Mouse (Mus musculus) erythroblast, embryonic 14.5 days (primary cell): ENCODE measurements around the gene Cryaa. TPM values are rescaled to one million over a fixed set of nuclear protein-coding genes. Genes with fewer than 3 reads are reported as not detected.

ENCODE experiments used
- H3K27me3 ChIP-seq: 2 replicates; pipeline ENCODE4 v1.6.1; 2012; ENCODE audit warnings: inconsistent platforms; ENCODE audit not compliant: control insufficient read depth
- H3K36me3 ChIP-seq: 2 replicates; pipeline ENCODE4 v1.6.1; 2012; ENCODE audit warnings: mild to moderate bottlenecking, inconsistent platforms; ENCODE audit not compliant: control insufficient read depth
- H3K4me1 ChIP-seq: 2 replicates; pipeline ENCODE4 v1.6.1; 2012; ENCODE audit warnings: inconsistent platforms; ENCODE audit not compliant: control insufficient read depth
- H3K4me3 ChIP-seq: replicated peaks from 2 replicates; pipeline ENCODE3; 2012; ENCODE audit warnings: moderate library complexity, mild to moderate bottlenecking, inconsistent platforms
- H3K9me3 ChIP-seq: 2 replicates; pipeline ENCODE4 v1.6.1; 2012; ENCODE audit warnings: low read length, inconsistent platforms, mixed read lengths; ENCODE audit not compliant: control insufficient read depth
- GATA1 ChIP-seq: IDR thresholded peaks from 2 replicates; pipeline ENCODE4 v1.6.1; 2012; ENCODE audit warnings: low read length, inconsistent platforms, mixed read lengths
- TAL1 ChIP-seq: IDR thresholded peaks from 3 replicates; pipeline ENCODE4 v1.6.1; 2012; ENCODE audit warnings: low read length, inconsistent platforms, mixed read lengths
- polyA plus RNA-seq: library from polyadenylated mRNA; stranded (reverse); fragments of >175 nt; gene quantifications from 2 replicates; pipeline ENCODE4 v1.2.3, GENCODE M21; 2012

The Cryaa gene
- polyA plus RNA-seq, 1 experiment: not detected

DNA sequence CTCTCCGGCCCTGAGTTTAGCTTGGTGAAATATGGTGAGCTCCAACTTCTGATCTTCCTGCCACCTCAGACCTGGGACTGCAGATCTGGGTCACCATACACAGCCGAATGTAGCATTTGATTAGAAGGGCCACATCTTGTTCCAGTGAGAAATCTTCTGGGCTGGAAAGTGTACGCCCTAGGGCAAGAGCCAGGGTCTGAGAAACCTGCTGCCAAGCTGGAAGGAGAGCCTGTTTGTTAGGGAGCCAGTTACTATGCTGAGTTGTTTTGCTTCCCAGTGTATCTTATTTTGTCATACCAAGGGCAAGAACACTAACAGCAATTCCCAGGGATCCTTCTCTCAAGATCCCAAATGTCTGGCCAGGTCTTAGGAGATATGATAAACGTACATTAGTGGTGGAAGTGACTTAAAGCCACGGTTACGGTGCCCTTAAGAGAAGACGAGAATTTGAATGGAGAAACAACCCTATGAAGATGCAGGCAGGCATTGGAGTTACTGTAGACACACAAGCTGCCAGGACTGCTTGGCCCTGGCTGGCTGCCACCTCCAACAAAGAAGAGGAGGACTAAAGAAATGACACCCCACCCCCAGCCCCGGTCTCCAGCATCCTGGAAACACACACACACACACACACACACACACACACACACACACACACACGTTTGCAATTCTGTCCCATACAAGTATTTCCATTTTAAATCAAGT is 39.6 kb upstream of the Cryaa start:
- Histone ChIP-seq H3K4me3 (no peak overlapping the region), H3K36me3 (no peaks in the 10 kb centered on the region), H3K9me3 (peaks cover 3% of the 10 kb centered on the region; the same call in 1 of the 2 replicates), H3K4me1 (peaks cover 8% of the 10 kb centered on the region), H3K27me3 (peaks cover 47% of the 10 kb centered on the region)
- TF ChIP-seq TAL1: no peak
- no peak for TF ChIP-seq GATA1

DNA sequence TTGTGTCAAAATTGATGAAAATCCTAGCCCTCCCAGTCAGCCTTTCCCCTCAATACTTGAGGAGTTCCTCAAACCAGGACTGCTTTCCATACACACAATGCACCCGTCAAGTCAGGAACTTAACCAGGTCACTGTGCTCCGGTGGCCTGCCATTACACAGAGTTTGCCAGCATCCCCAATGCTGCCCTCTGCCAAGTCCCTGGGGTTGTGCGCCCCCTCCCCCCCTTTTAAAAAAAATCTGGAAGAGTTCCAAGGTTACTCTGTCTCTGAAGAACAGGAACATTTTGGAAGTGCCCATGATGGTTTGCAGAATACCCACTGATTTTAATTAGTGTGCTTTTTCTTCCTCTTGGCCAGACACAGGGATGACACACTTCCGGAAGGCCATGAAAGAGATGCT is 38.0 kb upstream of the Cryaa start:
- H3K9me3 ChIP-seq: peaks cover 3% of the 10 kb centered on the region; the same call in 1 of the 2 replicates
- H3K4me1 ChIP-seq: peaks cover 8% of the 10 kb centered on the region
- H3K27me3 ChIP-seq: peaks cover 47% of the 10 kb centered on the region
- no peak for TF ChIP-seq GATA1
- no peak for TF ChIP-seq TAL1
- no peaks in the 10 kb centered on the region for H3K36me3 ChIP-seq
- H3K4me3 ChIP-seq: no peak overlapping the region

DNA sequence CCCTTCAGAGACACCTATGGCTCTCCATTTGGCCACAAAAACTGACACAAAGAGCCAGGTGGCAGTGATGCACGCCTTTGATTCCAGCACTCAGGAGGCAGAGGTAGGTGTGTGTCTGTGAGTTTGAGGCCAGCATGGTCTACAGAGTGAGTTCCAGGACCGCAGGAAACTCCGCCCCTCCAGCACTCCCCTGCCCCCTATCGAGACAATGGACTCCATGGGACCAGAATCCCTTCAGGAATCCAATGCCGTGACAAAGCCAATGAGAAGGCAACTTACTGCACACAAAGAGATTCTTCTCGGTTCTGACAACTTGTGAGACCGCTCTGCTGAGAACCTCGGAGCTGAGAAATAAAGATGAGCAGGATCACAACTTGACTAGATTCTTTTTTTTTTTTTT is 35.3 kb upstream of the Cryaa start:
- Histone ChIP-seq H3K9me3 (peaks cover 2% of the 10 kb centered on the region; the same call in 1 of the 2 replicates), H3K36me3 (peaks cover 15% of the 10 kb centered on the region), H3K4me3 (no peak overlapping the region), H3K27me3 (peaks cover 20% of the 10 kb centered on the region), H3K4me1 (peaks cover 2% of the 10 kb centered on the region)
- TF ChIP-seq GATA1 (no peak), TAL1 (no peak)

DNA sequence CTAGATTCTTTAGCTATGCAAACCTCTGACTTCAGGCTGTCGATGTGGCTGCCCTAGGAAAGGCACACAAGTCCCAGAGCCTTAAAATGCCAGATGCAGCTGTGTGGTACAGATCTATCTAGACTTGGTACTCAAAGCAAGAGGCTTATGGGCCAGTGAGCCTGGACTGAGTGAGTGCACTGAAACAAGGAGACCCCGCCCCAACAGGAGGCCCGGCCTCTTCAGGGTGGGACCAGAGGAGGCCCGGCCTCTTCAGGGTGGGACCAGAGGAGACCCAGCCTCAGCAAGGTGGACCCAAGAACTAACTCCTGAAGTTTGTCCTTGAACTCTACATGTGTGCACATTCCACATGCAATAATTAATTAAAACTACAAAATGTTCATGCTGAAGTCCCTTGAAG is 34.7 kb upstream of the Cryaa start:
- Histone ChIP-seq H3K36me3 (peaks cover 21% of the 10 kb centered on the region), H3K4me1 (no peaks in the 10 kb centered on the region), H3K4me3 (no peak overlapping the region), H3K9me3 (0 out of 2 replicates have a peak, but pooled peaks cover 2% of the 10 kb centered on the region), H3K27me3 (peaks cover 14% of the 10 kb centered on the region)
- TF ChIP-seq GATA1: no peak
- TF ChIP-seq TAL1: no peak

DNA sequence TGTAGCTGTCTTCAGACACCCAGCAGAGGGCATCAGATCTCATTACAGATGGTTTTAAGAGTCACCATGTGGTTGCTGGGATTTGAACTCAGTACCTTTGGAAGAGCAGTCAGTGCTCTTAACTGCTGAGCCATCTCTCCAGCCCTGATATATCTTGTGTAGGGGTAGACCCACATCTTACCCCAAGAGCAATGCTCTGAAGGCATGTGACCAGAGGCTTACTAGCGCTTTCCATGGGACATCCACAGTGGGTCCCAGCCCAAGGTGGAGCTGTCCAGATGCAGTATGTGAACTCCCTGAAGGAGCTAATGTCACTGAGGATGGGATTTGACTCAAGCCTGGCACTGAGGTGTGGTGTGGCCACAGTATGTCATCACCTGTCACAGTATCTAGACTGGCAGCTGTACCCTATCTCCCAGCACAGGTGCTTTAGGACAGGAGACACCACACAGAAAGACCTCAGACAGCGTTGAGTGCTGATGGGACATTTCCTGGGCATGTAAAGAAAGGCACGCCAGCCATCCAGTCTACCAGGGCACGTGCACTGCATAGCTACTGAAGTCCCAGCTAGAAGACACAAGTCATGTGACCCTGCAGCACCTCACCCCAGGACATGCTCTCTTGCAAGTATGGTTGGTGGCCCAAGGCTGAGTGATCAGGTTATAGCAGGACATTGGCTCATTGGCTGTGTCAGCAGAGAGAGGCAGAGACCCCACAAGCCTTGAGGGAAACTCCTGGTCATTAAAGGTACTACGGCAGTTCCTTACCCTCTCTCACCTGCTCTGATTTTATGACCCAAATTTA is 31.2 kb upstream of the Cryaa start:
- Histone ChIP-seq H3K4me3 (no peak overlapping the region), H3K9me3 (0 out of 2 replicates have a peak, but pooled peaks cover 2% of the 10 kb centered on the region), H3K27me3 (no peaks in the 10 kb centered on the region), H3K4me1 (no peaks in the 10 kb centered on the region; the same call in 1 of the 2 replicates), H3K36me3 (peaks cover 56% of the 10 kb centered on the region)
- TF ChIP-seq TAL1 (no peak), GATA1 (no peak)

DNA sequence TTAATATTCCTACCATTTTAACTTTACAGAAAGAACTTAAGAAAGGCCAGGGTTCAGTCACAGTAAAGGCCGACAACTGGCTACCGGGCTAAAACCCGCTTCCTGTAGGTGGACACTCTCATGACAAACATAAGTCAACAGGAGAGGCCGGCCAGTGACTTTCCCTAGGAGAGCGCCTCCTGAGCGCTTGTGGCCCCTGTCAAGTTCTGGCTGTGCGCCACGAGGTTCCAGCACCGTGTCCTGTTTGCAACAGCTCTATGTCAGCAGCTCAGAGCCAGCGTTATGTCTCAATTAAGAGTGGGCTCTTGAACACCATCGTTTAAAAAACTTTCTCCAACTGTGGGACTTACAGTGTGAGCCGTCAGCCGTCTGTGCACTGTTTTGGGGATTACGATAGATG is 25.5 kb upstream of the Cryaa start:
- no peaks in the 10 kb centered on the region for H3K27me3 ChIP-seq
- H3K9me3 ChIP-seq: no peaks in the 10 kb centered on the region
- H3K36me3 ChIP-seq: peaks cover 99% of the 10 kb centered on the region
- no peak overlapping the region for H3K4me3 ChIP-seq
- TF ChIP-seq TAL1 (no peak), GATA1 (no peak)
- H3K4me1 ChIP-seq: peaks cover 23% of the 10 kb centered on the region

DNA sequence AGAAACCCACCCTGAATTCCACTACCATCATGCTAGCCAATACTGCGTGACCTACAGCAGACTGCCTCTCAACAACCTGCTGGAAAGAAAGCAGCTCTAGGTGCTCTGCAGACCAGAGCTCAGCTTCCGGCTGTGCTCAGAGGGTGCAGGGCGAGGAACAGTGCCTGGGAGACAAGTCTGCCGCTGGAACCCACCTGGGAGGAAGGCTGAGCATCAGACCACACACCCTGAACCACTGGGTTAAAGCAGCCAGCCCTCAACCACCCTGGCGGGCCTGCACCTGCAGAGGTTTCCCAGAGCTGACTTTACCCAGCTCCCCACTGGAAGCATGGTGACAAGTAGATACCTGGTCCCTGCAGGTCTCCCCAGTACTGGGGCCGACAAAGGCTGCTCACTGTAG is 24.3 kb upstream of the Cryaa start:
- TF ChIP-seq TAL1 (no peak), GATA1 (no peak)
- H3K4me3 ChIP-seq: no peak overlapping the region
- no peaks in the 10 kb centered on the region for H3K9me3 ChIP-seq
- no peaks in the 10 kb centered on the region for H3K27me3 ChIP-seq
- H3K36me3 ChIP-seq: peaks cover 91% of the 10 kb centered on the region
- peaks cover 32% of the 10 kb centered on the region for H3K4me1 ChIP-seq

DNA sequence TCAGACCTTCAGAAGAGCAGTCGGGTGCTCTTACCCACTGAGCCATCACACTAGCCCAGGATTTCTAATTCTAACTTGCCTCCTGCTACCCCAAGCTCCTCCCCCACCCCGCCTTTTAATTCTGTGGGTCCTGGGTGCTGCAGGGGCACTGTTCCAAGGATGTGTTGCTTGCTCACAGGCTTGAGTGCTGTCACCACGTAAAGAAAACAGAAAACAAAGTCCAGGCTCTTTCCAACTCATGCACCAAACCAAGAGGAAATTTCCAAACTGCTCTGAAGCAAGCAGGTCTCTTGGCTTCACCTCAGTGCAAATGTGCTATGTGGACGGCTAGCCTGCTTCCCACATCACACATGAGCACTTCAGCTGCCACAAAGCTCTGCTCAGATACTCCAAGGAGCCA is 22.2 kb upstream of the Cryaa start:
- Histone ChIP-seq H3K4me1 (peaks cover 47% of the 10 kb centered on the region), H3K36me3 (peaks cover 71% of the 10 kb centered on the region), H3K4me3 (no peak overlapping the region), H3K27me3 (no peaks in the 10 kb centered on the region), H3K9me3 (no peaks in the 10 kb centered on the region)
- TF ChIP-seq TAL1 (no peak), GATA1 (no peak)

DNA sequence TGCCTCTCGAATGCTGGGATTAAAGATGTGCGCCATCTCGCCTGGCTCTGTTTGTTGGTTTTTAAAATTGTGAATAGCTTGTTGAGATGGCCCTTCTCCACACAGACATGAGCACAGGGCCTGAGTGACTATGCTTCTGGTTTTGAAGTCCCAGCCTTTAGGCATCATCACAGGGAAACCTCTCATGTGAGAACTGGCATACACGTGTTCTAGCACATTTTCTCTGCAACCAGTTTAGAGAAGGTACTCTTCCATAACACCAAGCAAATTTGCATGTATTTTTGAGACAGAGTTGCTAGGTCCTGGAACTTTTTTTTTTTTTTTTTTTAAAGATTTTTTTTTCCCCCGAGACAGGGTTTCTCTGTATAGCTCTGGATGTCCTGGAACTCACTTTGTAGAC is 20.9 kb upstream of the Cryaa start:
- TF ChIP-seq GATA1 (no peak), TAL1 (no peak)
- H3K27me3 ChIP-seq: peaks cover 3% of the 10 kb centered on the region; the same call in 1 of the 2 replicates
- peaks cover 57% of the 10 kb centered on the region for H3K36me3 ChIP-seq
- H3K4me3 ChIP-seq: peak overlapping the region; percentile 23
- H3K9me3 ChIP-seq: no peaks in the 10 kb centered on the region
- peaks cover 51% of the 10 kb centered on the region for H3K4me1 ChIP-seq
